Mouse (Mus musculus) liver, adult 2 months (tissue): ENCODE data around the gene Nubpl.

ENCODE experiments used
- CTCF ChIP-seq: fragments of 200-500 bp; IDR thresholded peaks from 2 replicates; pipeline ENCODE4 v1.5.1; 2011; ENCODE audit warnings: low read depth, low read length, control low read depth
- POLR2A ChIP-seq: fragments of 200-500 bp; IDR thresholded peaks from 2 replicates; pipeline ENCODE4 v1.6.1; 2011; ENCODE audit warnings: low read length, control low read depth; ENCODE audit not compliant: insufficient read depth; ENCODE audit errors: extremely low read depth

DNA sequence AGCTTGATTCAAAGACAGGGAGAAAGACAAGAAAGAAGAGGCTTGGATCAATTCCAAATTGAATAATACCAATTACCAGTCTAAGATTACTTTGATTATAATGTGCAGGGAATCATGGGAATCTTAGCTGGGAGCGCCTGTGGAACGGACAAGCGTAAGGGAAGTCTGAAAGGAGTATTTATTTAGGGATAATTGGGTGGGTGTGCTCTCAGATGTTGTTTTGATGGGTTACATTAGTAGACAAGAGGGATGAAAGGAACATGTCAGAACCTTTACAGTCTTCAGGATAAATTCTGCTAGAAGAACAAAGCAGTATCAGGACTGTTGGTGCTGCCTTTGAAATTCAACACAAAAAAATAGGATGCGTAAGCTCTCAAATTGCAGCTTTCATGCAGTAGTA, 40.8 kb downstream of the Nubpl start:
- TF ChIP-seq CTCF, result no peak
- no peak for TF ChIP-seq POLR2A
